Mouse (Mus musculus): ENCODE measurements around the gene Dnaaf5.

The Dnaaf5 gene

DNA sequence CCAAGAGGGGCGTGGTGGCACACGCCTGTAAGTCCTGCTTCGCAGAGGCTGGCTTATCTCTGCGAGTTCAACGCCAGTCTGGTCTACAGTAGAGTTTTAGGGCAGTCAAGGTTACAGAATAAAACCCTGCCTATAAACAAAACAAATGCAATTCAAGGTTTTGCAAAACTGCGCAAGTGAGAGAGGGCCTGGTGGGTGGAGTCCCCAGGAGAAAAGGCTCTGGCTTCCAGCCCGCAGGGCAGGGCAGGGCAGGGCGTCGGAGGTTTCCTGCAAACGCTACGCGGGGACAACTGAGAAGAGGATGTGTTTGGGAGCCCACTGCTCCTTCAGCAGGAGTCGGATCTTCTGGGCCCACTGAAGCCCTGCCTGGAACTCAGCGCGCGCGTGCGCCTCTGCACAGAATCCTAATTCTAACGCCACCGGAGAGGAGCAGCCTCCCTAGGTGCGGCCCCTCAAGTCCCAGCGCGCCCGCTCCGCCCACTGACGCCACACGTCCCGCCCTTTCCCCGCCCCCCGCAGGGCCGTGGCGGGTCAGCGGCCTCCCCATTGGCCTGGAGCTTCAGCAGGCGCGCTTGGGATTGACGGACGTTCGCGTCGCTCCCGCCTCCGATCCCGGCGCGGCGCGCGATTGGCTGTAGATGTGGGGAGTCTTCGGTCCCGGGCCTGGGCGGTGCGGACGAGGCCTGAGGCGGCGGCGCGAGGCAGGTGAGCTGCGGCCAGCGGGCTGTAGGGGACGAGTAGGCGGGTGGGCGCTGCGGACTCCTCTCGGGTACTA lies 50.2 kb downstream of the Dnaaf5 start, which contains the start of gene Sun1:
Gene Sun1, plus strand, starts transcription at position 643 of the 775 bp plus-strand sequence.
- DNase-seq = peak; percentile 99

DNA sequence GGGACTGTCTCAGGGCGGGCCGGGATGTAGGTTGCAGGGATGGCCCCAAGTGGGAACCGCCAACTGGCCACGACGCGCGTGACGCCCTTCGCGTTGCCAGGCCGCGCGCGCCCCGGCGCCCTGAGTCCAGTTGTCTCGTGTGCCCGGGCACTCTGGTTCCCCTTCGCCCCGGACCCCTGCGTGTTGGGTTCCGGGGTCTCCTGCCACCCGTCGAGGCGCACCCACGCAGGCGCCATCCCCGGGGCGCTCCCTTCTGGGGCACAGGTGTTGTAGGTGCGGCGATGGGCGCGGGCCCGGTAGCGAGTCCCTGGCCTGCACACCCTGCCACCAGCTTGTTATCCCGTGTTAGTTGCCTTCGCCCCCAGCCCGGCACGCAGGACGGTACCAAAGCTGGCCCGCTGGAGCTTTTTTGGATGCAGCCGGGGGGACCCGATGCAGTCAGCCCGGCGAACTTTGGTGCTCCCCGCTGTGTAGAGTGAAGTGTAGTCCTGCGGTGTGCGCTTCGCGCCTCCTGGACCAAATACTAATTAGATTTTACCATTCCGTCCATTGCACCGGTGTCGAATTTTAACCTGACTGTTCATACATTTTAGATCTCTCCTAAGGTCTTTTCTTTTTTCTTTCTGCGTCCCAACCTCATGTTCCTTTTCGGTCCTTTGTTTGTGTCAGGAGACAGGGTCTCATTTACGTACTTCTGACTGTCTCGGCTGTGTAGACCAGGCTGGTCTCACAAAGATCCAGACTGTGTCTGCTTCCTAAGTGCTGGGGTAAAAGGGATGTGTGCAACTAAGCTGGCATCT lies 50.9 kb downstream of the Dnaaf5 start:
- no peak for DNase-seq

DNA sequence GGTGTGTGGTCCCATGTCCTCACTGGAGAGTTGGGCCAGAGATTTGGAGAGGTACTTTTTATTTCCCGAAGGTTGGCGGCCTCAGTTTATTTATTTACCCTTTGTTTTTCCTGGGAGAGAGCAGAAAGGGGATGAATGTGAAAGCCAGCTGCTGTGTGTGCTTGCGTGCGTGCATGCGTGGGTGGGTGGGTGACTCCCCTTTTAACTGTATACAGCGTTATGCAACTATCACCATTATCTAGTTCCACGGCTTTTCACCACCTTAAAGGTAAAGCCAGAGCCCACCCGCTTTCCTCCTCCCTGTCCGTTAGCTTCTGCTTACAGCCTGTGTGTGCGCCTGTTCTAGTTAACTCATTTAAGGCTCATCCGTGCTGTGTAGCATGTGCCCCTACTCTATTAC lies 52.1 kb downstream of the Dnaaf5 start:
- no peak for DNase-seq

- no peak for DNase-seq
These were observed 53.3 kb downstream of the Dnaaf5 start for GRCm38 (mm10) chr5:139203312-139203711.

DNA sequence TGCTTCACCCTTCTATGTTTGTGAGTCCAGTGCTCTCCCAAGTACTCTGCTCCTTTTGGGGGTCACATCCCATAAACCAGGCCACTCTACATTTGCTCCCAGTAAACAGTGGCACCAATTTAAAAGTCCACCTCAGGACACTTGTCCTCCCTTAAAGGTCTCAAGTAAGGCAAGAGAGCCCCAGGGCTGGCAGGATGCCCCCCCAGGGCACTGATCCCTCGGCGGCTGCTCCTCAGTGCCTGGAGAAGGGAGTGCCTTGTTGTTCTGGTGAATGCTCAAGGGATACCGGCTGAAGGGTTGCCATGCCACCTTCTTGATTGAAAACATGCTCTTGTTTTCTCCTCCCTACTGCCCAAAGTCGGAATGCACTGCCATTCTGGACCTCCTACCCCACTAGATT lies 56.1 kb downstream of the Dnaaf5 start:
- DNase-seq = no peak

DNA sequence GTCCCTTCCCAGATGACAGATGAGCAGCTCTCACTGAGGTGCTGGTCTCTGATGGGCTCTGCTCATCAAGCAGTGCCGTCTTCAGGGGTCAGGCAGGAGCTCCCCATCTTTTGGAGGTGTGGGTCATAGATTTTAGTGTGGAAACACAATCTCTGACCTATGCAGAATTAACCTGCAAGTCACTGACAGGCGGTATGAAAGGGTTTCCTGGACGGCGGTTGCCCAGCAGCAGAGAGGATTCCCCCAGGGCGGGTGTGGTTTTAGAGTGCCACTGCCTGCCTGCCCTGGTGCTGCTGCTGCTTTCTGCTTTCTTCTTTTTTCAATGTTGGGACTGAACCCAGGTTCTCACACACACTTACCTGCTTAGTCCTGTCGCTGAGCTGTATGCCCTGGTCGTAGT lies 56.5 kb downstream of the Dnaaf5 start:
- peak; percentile 26 for DNase-seq

GRCm38 (mm10) chr5:139208183-139208582 lies 58.2 kb downstream of the Dnaaf5 start:
- DNase-seq = no peak

GRCm38 (mm10) chr5:139208871-139209684 lies 59.1 kb downstream of the Dnaaf5 start:
- peak; percentile 6 for DNase-seq

DNA sequence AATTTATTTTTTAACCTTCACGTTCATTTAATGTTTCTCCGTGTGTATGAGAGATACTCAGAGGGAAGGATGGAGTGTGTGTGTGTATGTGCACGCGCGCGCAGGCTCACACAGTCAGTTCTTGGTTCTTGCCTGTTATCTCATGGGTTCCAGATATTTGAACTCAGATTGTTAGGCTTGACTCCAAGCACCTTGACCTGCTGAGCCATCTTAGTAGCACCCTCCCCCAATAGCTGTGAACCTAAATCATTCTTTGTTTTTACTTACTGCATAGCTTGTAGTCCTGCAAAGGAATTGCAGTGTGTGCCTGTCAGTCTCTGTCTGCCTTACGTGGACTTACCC lies 59.6 kb downstream of the Dnaaf5 start:
- no peak for DNase-seq

DNA sequence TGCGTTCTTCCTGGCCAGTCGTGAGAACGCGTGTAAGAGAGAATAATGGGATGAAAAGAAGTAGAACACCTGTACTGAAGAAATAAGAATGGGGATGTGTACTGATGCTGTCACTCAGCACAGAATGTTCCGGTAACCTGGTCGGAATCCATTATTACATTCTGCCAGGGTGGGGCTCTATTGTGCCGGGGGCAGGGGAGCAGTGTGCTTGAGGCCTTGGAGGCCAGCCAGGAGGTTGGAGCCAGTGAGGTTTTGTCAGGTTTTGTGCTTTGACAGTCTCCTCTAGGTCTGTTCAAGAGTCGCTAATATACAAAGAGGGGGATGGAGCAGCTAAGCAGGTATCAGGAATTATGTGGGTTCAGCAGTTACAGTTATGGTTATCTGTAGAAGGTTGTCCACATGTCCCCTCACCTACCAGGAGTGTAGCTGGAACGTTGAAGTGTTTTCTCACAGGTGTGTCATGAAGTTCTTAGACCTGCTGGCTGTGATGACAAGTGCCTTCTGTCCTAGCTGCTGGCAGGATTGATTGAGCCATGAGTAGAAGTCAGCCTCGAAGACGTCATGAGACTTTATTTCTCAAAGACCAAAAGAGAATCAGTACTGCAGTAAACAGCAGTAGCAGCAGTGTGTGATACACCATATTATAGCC lies 61.8 kb downstream of the Dnaaf5 start:
- DNase-seq = no peak

DNA sequence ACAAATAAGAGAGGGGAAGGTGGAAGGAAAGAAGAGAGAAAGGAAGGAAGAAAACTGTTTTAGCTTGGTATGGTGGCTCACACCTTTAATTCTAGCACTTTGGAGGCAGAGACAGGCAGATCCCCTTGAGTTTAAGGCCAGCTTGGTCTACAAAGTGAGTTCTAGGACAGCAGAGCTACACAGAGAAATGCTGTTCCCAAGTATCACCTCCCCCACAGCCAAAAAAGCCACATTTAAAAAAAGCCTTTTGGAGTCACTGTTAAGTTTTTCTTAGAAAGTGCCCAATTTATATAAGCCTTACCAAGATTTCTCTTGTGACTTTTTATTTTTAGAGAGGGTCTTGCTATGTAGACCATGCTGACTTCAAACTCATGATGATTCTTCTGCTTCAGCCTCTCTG lies 64.3 kb downstream of the Dnaaf5 start:
- no peak for DNase-seq

DNA sequence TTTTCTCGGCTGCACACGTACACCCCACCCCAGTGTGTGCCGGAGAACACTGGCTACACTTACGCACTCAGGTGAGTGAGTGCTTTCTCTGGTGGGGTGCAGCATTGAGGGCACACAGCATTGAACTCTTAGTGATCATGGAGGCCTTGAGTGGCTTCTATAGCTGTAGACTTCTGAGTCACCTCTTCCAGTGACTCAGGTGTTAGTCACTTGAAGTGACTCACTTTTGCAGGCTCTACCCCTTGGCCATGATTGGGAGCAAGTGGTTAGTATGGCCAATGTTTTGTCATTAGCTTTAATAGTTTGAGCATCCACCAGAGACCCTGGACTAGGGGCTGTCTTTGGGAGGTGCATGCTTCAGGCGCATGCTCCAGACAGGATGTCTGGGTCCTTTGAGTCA lies 65.2 kb downstream of the Dnaaf5 start:
- DNase-seq = no peak

- DNase-seq = no peak
These were observed 66.1 kb downstream of the Dnaaf5 start for GRCm38 (mm10) chr5:139216121-139216520.

DNA sequence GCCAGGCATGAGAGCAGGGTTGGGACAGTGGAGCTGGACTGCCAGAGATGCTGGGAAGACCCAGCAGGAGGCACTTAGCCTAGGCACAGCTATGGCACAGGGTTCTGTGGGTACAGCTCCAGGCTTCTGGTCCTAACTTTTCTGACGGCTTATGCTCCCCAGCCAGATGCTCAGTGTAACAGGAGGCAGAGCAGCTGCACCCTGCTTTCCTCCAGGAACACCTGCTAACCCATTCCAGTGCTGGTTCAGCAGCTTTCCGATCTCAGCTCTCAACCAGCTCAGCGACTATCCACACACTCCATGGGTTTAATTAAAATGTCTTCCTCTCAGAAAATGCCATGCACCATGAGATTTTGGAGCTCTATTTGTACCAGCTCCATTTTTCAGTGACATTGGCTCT lies 66.8 kb downstream of the Dnaaf5 start:
- no peak for DNase-seq

DNA sequence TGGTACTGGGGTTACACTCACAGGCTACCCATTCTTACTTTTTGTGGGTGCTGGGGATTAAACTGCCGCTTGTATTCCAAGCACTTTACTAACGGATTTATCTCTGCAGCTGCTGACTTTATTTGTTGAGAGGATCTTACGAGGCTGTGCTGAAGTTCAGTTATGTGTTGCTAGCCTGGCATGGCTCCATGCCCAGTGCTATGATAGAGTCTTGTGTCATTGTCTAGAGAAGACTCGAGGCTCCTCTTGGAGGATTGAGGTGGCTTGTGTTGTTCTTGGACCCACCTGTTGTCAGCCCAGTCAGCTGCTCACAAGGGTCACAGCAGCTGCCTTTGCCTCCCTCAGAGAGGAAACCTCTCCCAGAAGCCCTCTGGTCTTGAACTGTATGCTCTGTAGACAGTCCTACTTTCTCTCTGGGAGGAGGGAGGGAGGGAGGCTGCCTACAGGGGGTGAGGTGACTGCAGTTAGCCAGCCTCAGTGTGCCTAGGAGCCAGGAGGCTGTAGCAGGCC lies 70.0 kb downstream of the Dnaaf5 start:
- no peak for DNase-seq

GRCm38 (mm10) chr5:139220610-139221009 lies 70.6 kb downstream of the Dnaaf5 start:
- DNase-seq = no peak

DNA sequence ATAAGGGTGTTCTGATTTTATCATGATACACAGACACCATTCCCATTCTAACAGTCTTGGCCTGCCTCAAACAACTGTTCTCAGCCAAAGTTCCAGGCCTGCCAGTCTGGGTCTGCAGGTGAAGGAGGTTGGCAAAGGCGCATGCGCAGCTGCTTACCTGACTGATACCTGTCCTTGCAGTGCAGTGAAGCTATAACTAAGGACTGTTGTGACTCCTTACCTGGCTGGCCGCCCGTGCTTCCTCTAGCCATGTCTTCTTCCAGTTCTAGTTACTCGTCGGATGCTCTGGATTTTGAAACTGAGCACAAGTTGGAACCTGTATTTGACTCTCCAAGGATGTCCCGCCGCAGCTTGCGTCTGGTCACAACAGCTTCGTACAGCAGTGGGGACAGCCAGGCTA lies 73.3 kb downstream of the Dnaaf5 start:
- DNase-seq = no peak

GRCm38 (mm10) chr5:139227236-139227635 lies 77.2 kb downstream of the Dnaaf5 start:
- no peak for DNase-seq

DNA sequence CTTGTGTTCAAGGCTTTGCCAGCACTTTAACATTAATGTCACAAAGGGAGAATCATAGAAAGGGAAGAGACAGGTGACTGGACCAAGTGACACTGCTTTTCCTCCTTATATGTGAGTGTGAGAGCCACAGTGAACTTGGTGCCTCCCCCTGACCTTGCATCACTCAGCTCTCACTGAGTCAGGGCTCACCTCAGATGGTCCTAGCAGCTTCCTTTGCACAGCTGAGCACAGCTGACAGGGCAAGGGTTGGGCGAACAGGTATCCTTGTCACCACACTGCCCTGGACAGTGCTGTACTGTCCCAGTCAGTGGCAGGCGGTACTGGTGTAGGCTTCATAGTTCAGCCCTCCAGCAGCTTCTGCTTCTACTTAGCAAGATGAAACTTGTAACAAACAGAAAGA lies 77.6 kb downstream of the Dnaaf5 start:
- DNase-seq = no peak

DNA sequence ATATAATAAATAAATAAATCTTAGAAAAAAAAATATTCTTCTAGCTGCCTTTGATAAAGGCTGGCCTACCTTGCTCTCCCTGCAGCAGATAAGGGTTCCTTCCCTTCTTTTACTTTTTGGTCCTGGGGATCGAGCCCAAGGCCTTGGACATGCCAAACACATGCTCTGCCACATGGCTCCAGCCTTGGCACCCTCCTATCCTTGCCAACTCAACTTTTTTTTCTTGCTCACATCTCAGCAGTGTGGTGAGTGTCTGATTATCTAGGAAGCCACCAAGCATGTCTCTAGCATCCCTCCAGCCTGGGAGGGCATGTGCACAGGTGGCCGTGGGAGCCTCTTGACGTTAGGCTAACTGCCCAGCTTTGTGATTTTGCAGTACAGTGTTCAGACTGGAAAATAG lies 78.3 kb downstream of the Dnaaf5 start:
- DNase-seq = no peak

DNA sequence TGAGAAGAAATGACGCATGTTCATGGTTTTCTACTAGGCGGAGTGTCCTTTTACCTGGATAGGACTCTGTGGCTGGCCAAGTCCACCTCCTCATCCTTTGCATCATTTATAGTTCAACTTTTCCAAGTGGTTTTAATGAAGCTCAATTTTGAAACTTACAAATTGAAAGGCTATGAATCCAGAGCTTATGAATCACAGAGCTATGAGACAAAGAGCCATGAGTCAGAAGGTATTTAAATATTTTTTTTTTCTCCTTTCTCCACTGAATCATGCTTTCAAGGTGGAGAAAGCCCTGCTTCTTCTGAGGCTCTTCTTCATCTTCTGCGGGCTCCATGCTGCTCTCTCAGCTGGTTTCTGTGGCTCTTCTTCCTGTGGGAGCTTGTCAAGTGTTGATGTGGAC lies 79.7 kb downstream of the Dnaaf5 start:
- no peak for DNase-seq

DNA sequence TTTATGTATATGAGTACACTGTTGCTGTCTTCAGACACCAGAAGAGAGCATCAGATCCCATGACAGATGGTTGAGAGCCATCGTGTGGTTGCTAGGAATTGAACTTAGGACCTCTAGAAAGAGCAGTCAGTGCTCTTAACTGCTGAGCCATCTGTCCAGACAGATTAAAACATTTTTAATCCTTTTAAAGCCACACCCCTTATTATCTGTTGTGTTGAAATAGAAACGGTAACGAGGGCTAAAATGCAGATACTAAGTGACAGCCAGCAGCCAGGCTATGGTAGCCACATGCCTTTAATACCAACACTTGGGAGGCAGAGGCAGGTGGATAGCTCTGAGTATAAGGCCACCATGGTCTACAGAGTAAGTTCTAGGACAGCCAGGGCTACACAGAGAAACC lies 82.1 kb downstream of the Dnaaf5 start:
- no peak for DNase-seq

DNA sequence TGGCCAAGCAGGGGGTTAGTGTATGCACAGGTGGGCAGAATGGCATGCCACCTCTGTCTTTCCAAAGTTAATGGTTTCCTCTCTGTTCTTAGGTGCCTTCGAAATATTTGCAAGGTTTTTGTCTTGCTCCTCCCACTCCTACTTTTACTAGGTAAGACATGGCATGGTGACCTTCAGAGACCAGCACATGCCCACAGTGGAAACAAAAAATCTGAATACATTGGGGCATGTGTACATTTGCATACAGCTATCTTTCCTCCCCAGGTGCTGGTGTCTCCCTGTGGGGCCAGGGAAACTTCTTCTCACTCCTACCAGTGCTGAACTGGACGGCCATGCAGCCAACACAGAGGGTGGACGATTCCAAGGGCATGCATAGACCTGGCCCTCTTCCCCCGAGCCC lies 84.4 kb downstream of the Dnaaf5 start:
- DNase-seq = no peak

Data from thymus, postnatal 25 days (tissue).